Mouse (Mus musculus): ENCODE results near the gene Tbl1x.

The Tbl1x gene

DNA sequence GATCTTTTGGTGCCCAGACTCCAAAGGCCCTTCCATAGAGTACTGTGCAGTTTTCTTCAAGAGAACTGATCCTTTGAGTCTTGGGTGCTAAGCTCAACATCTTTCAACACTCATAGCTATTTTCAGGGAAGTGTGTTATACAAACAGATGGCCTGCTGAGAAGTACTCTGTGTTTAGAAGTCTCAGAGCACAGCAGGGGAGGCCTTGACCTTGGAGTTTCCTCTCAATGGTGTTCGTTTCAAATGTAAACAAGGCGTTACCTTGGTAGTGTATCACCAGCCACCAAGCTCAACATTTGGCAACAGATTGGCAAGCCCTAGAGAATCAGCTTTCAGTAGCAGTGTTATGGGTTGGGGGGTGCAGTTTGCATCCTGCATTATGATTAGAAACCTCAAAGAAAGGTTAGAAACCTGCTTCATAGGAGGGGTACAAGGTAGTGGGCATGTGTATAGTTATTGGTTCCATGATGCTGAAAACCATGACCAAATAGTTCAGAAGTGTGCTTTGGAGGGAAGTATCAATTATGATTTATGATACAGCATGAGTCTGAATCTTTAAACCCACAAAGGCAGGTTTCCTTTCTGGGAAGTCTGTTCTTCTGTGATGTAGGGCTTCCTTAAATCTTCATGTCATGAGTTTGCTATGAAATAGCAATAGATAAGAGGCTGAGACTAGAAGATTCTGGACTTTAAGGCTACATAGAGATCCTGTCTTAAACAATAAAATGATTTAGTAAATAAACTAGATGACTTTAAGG, 98.3 kb downstream of the Tbl1x start:
- no peak for DNase-seq (ENCODE audit: low read depth, low spot score)

DNA sequence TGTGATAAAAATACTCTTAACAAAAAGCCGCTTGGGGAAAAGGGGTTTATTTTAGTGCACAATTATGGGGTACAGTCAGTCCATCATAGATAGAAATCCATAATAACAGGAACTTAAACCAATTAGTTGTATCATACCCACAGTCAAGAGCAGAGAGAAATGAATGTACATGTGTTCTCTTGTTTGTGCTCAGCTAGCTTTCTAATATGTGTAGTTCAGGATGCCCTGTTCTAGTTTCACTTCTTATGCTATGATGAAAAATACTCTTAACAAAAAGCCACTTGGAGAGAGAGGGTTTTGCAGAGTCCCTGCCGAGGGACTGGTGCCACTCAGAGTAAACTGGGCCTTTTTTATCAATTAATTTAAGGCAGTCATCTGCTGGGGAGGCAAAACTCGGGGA, 101.1 kb downstream of the Tbl1x start:
- DNase-seq (ENCODE audit: low read depth, low spot score), result no peak

DNA sequence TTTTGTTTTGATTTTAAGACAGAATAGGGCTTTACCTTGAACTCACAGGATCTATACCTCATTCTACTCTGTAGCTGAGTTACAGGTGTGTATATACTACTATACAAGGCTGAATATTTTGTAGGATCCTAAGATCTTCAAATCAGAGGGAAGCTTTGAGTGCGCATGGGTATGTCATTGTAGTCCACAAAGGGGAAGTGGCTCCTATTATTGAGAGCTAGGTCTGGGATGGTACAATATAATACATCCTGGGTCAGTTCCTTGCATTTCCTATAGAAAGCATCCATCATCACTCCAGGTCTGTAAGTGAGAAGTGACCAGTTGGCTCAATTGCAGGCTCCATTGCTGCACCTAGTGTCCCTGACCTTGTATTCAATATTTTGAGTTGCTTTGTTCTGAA, 102.2 kb downstream of the Tbl1x start:
- no peak for DNase-seq (ENCODE audit: low read depth, low spot score)

- no peak for DNase-seq (ENCODE audit: low read depth, low spot score)
These were observed 105.0 kb downstream of the Tbl1x start for GRCm38 (mm10) chrX:77615735-77616293.

DNA sequence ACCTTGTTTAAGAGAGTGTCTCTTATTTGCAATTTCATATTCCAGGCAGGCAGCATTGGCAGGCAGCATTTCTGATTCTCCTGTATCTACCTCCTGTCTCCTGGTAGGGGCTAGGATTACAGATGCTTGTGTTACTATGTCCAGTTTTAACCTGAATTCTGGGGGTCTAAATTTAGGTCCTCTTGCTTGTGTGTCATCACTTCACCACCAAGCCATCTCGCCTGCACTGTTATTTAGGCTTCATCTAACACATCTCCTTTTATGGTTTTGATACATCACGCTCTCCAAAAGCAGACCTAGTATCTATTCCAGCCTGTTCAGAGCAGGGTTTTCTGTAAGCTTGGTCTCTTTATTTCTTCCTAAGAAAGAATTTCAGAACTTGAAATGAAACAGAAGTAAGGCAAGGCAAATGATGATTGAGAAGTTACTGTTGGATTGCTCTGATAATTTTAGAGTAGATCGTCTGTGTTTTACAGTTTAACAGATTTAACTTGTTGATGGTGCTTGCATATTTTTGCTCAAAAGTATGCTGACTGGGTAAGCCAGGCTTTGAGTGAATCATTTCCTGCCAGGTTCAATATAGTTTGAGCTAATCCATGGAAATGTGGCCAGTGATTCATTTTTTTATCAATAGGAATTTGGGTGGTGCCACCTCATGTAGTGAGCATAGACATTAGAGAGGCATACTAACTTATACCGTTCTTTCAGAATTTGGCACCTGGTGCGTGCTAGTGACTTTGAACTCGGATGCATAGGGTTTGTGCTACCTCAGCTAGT, 106.7 kb downstream of the Tbl1x start:
- no peak for DNase-seq (ENCODE audit: low read depth, low spot score)

GRCm38 (mm10) chrX:77630439-77630838, 119.6 kb downstream of the Tbl1x start:
- DNase-seq (ENCODE audit: low read depth, low spot score), result no peak

DNA sequence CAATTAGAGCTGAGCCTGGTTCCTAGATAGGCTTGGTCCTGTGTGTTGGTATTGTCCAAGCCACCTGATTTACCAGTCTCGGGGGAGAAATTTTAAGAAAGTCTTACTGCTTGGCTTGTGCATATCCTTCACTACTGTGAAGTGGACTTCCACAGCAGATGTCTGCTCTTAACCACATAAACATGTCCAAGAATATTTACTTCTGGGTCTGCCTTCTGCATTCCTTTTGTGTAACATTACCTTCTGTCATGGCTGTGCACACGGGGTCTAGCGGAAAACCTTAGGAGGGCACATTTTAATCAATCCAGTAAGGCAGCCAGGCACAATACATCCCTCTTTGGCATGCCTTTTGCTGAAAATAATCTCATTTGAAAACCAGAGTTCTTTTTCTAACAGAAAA, 125.7 kb downstream of the Tbl1x start:
- DNase-seq (ENCODE audit: low read depth, low spot score), result no peak

GRCm38 (mm10) chrX:77638076-77638475, 127.3 kb downstream of the Tbl1x start:
- DNase-seq (ENCODE audit: low read depth, low spot score), result peak; percentile 34

GRCm38 (mm10) chrX:77640301-77640700, 129.5 kb downstream of the Tbl1x start:
- no peak for DNase-seq (ENCODE audit: low read depth, low spot score)

GRCm38 (mm10) chrX:77646164-77646563, 135.4 kb downstream of the Tbl1x start:
- no peak for DNase-seq (ENCODE audit: low read depth, low spot score)

DNA sequence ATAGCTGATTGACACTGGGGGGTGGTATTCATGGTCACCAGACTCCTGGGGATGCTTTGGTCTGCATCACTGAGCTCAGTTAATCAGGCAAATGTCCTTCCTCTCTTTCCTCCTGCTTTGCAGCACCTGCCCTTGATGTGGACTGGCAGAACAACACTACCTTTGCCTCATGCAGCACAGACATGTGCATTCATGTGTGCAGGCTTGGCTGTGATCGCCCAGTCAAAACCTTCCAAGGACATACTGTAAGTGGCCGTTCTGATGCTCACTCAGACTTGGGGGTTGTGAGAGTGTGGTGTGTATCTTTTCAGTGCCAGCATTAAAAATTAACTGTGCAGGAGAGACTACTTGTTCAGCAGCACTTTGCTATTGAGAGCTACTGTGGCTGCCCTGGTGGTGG, 139.4 kb downstream of the Tbl1x start:
- no peak for DNase-seq (ENCODE audit: low read depth, low spot score)

DNA sequence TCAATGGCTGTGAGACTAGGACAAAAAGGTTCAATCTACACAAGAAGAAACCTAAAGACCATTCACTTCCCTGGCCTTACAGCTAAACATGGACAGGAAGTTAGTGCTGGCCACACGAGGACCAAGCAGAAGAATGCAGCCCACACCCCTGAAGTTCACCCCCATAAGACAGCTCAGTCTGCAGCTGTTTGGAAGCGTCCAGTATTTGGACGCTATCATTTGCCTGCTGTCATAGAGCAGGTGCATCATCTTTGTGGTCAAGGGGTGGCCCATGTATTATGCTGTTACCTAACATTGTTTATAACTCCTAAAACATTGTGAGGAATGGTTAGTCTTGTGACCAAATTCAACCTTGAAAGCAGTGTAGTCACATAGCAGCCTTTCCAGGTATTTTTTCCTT, 151.2 kb downstream of the Tbl1x start:
- DNase-seq (ENCODE audit: low read depth, low spot score), result no peak

GRCm38 (mm10) chrX:77663276-77663675, 152.5 kb downstream of the Tbl1x start:
- DNase-seq (ENCODE audit: low read depth, low spot score), result no peak

DNA sequence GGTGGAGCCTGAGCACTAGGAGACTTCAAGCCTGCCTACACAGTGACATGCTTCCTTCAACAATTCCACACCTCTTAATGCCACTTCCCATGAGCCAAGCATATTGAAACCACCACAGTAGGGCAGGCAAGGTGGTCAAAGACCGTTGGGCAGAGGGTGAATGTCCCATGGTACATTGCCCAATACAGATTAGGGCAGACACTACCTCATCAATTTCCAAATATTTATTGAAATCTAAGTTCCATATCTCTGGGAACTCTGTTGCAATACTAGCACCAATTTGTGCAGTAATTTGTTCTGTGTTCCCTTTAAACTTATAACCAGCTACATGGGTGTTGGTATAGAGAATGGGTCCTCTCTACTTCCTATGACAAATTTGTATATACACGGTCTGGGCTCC, 154.2 kb downstream of the Tbl1x start:
- no peak for DNase-seq (ENCODE audit: low read depth, low spot score)

DNA sequence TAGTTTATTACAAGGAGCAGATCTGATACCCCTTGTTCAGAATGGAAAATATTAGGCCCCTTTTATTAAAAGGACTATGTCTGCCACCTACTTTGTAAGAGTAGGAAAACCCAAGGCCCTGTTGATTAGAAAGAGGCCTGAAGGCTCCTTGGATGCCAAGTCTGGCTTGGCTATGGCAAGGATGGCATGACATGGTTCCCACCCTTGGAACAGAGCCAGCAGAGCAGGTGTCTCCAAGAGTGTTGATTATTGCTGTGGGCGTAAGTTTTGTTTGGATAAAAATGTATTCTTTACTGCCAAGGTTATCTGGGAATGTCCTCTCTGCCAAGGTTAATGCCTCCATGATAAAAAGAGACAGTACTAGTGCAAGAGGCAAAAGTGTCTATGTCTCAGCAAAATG, 156.1 kb downstream of the Tbl1x start:
- DNase-seq (ENCODE audit: low read depth, low spot score), result no peak

DNA sequence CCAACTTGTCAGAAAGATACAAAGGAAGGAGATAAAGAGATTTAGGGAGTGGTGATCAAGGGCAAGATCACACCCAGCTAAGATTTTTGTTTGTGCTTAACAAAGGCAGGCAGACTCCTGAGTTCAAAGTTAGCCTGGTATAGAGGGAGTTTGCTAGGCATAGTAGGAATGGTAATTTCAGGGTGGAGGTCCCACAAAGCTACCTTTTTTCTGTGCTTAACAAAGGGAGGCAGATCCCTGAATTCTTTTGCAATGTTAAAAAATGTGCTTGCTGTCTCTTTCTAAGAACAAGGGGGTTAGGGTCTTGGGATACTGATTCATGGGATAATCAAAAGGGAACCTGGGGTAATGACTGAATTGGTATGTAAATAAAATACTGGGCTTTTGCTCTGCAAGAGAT, 156.6 kb downstream of the Tbl1x start:
- DNase-seq (ENCODE audit: low read depth, low spot score), result no peak

DNA sequence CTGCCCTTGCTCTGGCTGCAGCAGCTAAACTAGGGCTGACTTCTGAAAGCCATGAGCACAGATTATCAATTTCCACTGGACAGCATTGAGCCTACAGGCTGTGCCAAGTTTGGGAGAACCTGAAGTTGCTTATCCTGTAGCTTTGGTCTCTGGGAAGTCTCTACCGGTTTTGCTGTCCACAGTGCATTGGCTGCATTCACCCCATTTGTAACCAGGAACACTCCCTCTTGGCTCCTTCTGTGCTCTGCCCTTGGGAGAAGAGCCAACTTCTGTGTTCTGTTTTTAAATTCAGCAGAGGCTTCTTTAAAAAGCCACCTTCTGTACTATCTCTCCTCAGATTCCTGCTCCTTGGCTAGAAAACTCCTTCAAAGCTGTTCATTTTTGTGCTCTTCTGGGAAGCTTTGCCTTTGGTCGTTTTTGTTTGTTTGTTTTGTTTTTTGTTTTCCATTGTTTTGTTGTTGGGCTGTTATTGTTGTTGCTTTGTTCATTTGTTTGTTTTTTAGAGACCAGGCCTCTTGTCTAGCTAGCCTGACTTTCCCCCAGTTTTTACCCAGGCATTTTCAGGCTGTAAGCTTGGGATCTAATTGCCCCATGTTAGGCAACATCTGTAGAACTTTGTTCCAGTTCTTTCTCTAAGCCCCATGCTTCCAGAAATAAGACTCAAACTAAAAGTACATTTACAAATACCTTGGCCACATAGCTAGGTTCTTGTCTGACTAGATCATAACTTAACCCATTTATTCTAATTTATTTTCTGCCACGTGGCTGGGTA, 159.2 kb downstream of the Tbl1x start:
- DNase-seq (ENCODE audit: low read depth, low spot score), result peak; percentile 16

All from telencephalon, adult 2 months (tissue).